Mouse (Mus musculus): Measurements from ENCODE around the gene Avil. TPM values are rescaled to one million over a fixed set of nuclear protein-coding genes. Genes with fewer than 3 reads are reported as not detected.

Avil gene
- polyA plus RNA-seq, 1 experiment from 2014 or later = 0.08 TPM

DNA sequence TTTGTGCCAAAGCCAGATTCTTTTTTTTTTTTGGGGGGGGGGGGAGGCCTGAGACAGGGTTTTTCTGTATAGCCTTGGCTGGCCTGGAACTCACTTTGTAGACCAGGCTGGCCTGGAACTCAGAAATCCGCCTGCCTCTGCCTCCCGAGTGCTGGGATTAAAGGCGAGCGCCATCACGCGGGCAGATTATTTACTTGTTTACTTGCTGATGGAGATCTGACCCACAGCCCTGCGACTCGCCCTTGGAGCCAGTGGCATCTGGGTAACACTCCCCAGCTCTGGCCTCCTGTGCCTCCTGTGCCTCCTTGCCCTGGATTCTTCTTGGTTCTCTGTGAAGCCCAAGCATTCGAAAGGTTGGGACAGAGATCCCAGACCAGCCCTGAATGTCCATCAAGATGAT lies 14.9 kb upstream of the Avil start:
- H3K9ac ChIP-seq (ENCODE audit: low read length) = no peak overlapping the region
- H3K9me3 ChIP-seq (ENCODE audit: control insufficient read depth, low read length) = no peaks in the 10 kb centered on the region
- no peak overlapping the region for H3K4me3 ChIP-seq (ENCODE audit: low read depth, low read length)
- H3K36me3 ChIP-seq (ENCODE audit: control insufficient read depth, insufficient read depth, low read length) = no peaks in the 10 kb centered on the region
- 95% methylated on average over 9 of the region's 9 CpGs for WGBS
- DNase-seq (ENCODE audit: low spot score) (no peak), ATAC-seq (replicated peaks; ENCODE audit: low FRiP score) (no peak)
- peaks cover 42% of the 10 kb centered on the region for H3K4me1 ChIP-seq (replicated peaks; ENCODE audit: control insufficient read depth, insufficient read depth, low read length)
- H3K27me3 ChIP-seq (ENCODE audit: control insufficient read depth, insufficient read depth, low read length) = no peaks in the 10 kb centered on the region
- H3K27ac ChIP-seq (ENCODE audit: low read depth, low read length) = no peak overlapping the region
- H3K4me2 ChIP-seq (ENCODE audit: low read depth, low read length, severe bottlenecking) = no peak overlapping the region

DNA sequence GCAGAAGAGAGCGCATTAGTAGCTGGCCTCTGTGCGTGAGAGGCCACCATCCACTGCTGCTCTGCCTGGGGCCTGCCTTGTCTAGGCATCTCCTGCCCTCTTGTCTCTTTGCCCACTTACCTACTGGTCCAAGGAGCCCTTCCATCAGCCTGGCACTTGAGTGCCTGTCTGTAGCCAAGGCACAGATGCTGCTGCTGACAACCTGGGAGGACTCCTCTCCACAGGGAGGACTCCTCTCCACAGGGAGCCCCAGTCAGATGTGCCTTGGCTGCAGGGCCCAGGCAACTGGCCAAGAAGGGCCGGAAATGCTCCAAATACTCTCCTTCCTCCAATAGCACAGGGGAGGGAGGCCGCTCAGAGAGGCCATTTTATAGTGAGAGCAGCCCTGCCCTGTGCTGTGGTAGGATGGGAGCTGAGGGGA lies 14.0 kb upstream of the Avil start:
- H3K36me3 ChIP-seq (ENCODE audit: control insufficient read depth, insufficient read depth, low read length) = no peaks in the 10 kb centered on the region
- H3K9me3 ChIP-seq (ENCODE audit: control insufficient read depth, low read length) = no peaks in the 10 kb centered on the region
- no peak overlapping the region for H3K4me2 ChIP-seq (ENCODE audit: low read depth, low read length, severe bottlenecking)
- H3K27me3 ChIP-seq (ENCODE audit: control insufficient read depth, insufficient read depth, low read length) = no peaks in the 10 kb centered on the region
- H3K9ac ChIP-seq (ENCODE audit: low read length) = no peak overlapping the region
- DNase-seq (ENCODE audit: low spot score) (no peak), ATAC-seq (replicated peaks; ENCODE audit: low FRiP score) (no peak)
- H3K27ac ChIP-seq (ENCODE audit: low read depth, low read length) = no peak overlapping the region
- H3K4me1 ChIP-seq (replicated peaks; ENCODE audit: control insufficient read depth, insufficient read depth, low read length) = peaks cover 32% of the 10 kb centered on the region
- WGBS = 71% methylated on average over 4 of the region's 4 CpGs
- no peak overlapping the region for H3K4me3 ChIP-seq (ENCODE audit: low read depth, low read length)

DNA sequence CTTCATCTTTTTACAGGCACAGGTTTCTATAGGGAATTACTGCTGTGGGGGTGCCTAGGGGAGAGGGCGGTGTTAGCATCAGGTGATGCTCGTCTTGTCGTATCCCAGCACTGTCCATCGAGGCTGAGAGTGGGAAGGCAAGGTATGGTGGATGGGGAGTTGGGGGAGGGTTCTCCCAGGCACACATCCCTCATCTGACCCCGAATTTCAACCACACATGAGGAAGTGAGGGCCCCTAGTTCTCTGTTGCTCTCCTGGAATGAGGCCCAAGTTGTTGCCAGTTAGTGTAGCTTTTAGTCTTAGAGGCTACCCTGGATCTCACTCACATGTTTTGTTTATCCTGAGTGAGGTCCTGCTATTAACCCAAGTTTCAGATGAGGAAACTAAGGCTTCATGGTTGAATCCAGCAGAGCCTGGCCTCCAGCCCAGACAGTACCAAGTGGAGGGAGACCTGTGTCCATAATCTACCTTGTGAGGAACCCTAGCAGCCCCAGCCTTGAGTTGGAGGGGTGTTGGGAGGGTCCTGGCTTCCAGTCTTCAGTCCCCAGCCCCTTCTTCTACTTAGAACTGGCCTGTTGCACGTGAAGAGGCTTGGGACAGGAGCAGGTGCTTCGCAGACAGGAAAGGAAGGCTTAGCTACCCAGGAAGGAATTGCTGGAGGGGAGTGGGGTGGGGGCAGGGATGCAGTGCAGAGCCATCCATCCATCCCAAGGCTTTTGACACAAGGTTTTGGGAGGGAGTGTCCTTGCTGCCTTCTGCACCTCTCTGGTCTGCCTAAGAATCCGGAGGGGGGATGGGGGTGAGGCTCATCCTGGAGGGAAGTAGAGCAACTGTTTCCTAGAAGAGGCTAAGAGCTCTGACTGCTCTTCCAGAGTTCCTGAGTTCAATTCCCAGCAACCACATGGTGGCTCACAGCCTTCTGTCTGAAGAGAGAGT lies 13.1 kb upstream of the Avil start:
- H3K27ac ChIP-seq (ENCODE audit: low read depth, low read length) = no peak overlapping the region
- H3K9ac ChIP-seq (ENCODE audit: low read length) = no peak overlapping the region
- no peaks in the 10 kb centered on the region for H3K27me3 ChIP-seq (ENCODE audit: control insufficient read depth, insufficient read depth, low read length)
- H3K36me3 ChIP-seq (ENCODE audit: control insufficient read depth, insufficient read depth, low read length) = no peaks in the 10 kb centered on the region; the same call in 1 of the 2 replicates
- H3K9me3 ChIP-seq (ENCODE audit: control insufficient read depth, low read length) = no peaks in the 10 kb centered on the region
- DNase-seq (ENCODE audit: low spot score) = no peak
- H3K4me1 ChIP-seq (replicated peaks; ENCODE audit: control insufficient read depth, insufficient read depth, low read length) = peaks cover 23% of the 10 kb centered on the region; the same call in 1 of the 2 replicates
- H3K4me2 ChIP-seq (ENCODE audit: low read depth, low read length, severe bottlenecking) = no peak overlapping the region
- no peak for ATAC-seq (replicated peaks; ENCODE audit: low FRiP score)
- 63% methylated on average over 8 of the region's 8 CpGs for WGBS
- no peak overlapping the region for H3K4me3 ChIP-seq (ENCODE audit: low read depth, low read length)

DNA sequence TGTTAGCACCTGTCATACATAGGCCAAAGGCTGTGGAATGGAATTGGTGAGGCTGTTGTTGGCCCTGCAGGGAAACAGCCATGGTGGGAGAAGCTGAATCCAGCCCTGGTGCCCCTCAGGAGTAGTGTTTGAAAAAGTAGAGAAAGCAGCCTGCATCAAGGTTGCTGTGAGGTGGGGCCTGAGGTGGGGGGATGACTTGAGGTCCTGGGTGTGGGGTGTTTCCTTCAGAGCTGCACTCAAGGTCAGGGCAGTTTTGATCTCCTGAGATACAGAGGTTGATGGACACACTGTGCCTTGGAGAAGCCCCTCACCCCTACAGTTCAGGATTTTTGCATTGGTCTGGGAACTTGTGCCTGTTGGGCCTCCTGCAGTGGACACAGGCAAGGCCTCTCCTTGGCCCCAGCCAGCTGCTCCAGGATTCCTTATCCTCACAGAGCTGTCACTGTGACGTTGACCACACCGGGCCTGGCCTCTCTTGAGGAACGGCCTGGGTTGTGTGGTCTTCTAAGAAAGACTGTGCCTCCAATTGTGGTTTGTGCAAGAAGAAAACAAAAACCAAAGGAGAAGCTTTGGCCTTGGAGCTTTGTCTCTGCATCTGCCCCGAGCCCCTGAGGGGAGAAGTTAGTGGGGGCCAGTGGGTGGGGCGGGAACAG lies 11.9 kb upstream of the Avil start:
- Histone ChIP-seq H3K36me3 (ENCODE audit: control insufficient read depth, insufficient read depth, low read length) (peaks cover 5% of the 10 kb centered on the region; the same call in 1 of the 2 replicates), H3K27me3 (ENCODE audit: control insufficient read depth, insufficient read depth, low read length) (no peaks in the 10 kb centered on the region), H3K9ac (ENCODE audit: low read length) (no peak overlapping the region), H3K4me1 (replicated peaks; ENCODE audit: control insufficient read depth, insufficient read depth, low read length) (peaks cover 20% of the 10 kb centered on the region; the same call in 1 of the 2 replicates), H3K4me2 (ENCODE audit: low read depth, low read length, severe bottlenecking) (no peak overlapping the region), H3K9me3 (ENCODE audit: control insufficient read depth, low read length) (no peaks in the 10 kb centered on the region), H3K4me3 (ENCODE audit: low read depth, low read length) (no peak overlapping the region), H3K27ac (ENCODE audit: low read depth, low read length) (no peak overlapping the region)
- ATAC-seq (replicated peaks; ENCODE audit: low FRiP score) (no peak), DNase-seq (ENCODE audit: low spot score) (no peak)
- 66% methylated on average over 5 of the region's 5 CpGs for WGBS

DNA sequence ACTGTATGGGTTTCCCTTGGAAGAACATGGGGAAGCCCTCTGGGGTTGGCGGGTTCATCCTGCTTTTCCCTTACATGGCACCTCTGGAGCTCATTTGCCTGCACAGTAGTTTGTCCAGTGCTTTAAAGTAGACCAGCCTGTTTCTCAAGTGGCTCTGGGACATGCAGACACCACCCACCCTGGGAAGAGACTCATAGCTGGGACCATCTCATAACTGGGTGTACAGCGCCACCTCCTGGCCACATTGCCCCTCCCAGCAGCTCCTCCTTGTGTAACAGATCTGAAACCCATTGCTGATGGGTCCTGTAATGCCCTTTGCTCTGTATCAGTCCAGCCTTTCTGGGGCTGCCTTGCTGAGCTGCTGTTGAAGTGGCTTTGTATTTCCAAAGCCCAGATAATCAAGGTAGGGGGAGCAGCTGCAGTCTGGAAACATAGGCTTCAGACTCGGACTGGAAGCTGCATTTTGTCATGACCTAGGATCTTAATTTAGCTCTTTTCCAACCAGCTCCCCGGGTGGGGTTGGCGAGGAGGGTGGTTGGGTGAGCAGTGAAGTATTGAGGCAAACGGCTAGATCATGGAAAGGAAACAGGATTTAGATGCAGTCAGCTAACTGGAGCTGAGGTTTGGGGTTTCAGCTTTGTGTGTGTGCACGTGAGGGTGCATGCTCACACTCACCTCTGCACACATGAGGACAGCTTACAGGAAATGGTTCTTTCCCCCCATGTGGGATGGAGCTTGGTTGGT lies 10.0 kb upstream of the Avil start:
- 69% methylated on average over 7 of the region's 7 CpGs for WGBS
- Histone ChIP-seq H3K36me3 (ENCODE audit: control insufficient read depth, insufficient read depth, low read length) (peaks cover 15% of the 10 kb centered on the region), H3K9me3 (ENCODE audit: control insufficient read depth, low read length) (no peaks in the 10 kb centered on the region), H3K27ac (ENCODE audit: low read depth, low read length) (no peak overlapping the region), H3K27me3 (ENCODE audit: control insufficient read depth, insufficient read depth, low read length) (no peaks in the 10 kb centered on the region), H3K4me3 (ENCODE audit: low read depth, low read length) (no peak overlapping the region), H3K4me1 (replicated peaks; ENCODE audit: control insufficient read depth, insufficient read depth, low read length) (peaks cover 9% of the 10 kb centered on the region; the same call in 1 of the 2 replicates), H3K4me2 (ENCODE audit: low read depth, low read length, severe bottlenecking) (no peak overlapping the region), H3K9ac (ENCODE audit: low read length) (no peak overlapping the region)
- DNase-seq (ENCODE audit: low spot score) = peak; percentile 94
- peak; percentile 81 for ATAC-seq (replicated peaks; ENCODE audit: low FRiP score)

DNA sequence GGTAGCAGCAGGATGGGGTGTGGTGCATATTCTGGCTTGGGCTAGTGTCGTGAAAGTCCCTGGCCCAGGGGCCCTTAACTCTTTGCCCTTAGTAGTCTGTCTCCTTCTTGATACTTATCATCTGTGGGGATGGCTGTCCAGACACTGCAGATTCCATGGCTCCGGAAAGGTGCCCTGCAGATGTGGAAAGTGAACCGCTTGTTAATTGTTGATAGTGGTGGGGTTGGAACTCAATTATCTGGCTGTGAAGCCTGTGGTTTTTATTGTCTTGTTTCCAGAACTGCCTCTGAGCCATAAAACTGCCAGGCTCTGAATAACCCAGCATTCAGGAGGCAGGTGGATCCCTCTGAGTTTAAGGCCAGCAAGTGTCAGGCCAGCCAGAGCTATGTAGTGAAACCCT lies 8.8 kb upstream of the Avil start:
- WGBS = 88% methylated on average over 3 of the region's 3 CpGs
- no peak for DNase-seq (ENCODE audit: low spot score)
- H3K9ac ChIP-seq (ENCODE audit: low read length) = no peak overlapping the region
- H3K9me3 ChIP-seq (ENCODE audit: control insufficient read depth, low read length) = no peaks in the 10 kb centered on the region
- peaks cover 15% of the 10 kb centered on the region for H3K36me3 ChIP-seq (ENCODE audit: control insufficient read depth, insufficient read depth, low read length)
- no peak for ATAC-seq (replicated peaks; ENCODE audit: low FRiP score)
- H3K4me1 ChIP-seq (replicated peaks; ENCODE audit: control insufficient read depth, insufficient read depth, low read length) = peaks cover 5% of the 10 kb centered on the region; the same call in 1 of the 2 replicates
- no peak overlapping the region for H3K4me3 ChIP-seq (ENCODE audit: low read depth, low read length)
- no peak overlapping the region for H3K27ac ChIP-seq (ENCODE audit: low read depth, low read length)
- H3K27me3 ChIP-seq (ENCODE audit: control insufficient read depth, insufficient read depth, low read length) = no peaks in the 10 kb centered on the region
- no peak overlapping the region for H3K4me2 ChIP-seq (ENCODE audit: low read depth, low read length, severe bottlenecking)

DNA sequence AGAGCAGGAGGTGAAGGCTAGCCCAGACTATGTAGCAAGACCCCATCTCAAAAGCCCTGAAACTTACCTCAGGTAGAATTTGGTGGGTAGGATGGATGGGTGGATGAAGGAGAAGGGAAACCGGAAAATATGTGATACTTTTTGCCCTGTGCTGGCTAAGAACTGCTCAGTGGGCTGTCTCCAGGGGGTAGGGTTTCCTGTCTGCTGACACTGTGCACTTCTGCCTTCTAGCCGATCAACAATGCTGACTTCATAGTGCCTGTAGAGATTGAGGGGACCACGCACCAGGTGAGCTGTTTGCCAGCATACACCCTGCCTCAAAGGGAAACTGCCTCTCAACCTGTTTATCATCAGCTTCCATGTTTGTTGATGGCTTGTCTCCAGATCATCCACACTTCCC lies 6.9 kb upstream of the Avil start:
- no peaks in the 10 kb centered on the region for H3K9me3 ChIP-seq (ENCODE audit: control insufficient read depth, low read length)
- 0 out of 2 replicates have a peak, but pooled peaks cover 2% of the 10 kb centered on the region for H3K4me1 ChIP-seq (replicated peaks; ENCODE audit: control insufficient read depth, insufficient read depth, low read length)
- ATAC-seq (replicated peaks; ENCODE audit: low FRiP score) = no peak
- no peaks in the 10 kb centered on the region for H3K27me3 ChIP-seq (ENCODE audit: control insufficient read depth, insufficient read depth, low read length)
- H3K9ac ChIP-seq (ENCODE audit: low read length) = no peak overlapping the region
- no peak for DNase-seq (ENCODE audit: low spot score)
- H3K4me2 ChIP-seq (ENCODE audit: low read depth, low read length, severe bottlenecking) = no peak overlapping the region
- H3K36me3 ChIP-seq (ENCODE audit: control insufficient read depth, insufficient read depth, low read length) = peaks cover 17% of the 10 kb centered on the region
- H3K4me3 ChIP-seq (ENCODE audit: low read depth, low read length) = no peak overlapping the region
- WGBS = 95% methylated on average over 3 of the region's 3 CpGs
- H3K27ac ChIP-seq (ENCODE audit: low read depth, low read length) = no peak overlapping the region

DNA sequence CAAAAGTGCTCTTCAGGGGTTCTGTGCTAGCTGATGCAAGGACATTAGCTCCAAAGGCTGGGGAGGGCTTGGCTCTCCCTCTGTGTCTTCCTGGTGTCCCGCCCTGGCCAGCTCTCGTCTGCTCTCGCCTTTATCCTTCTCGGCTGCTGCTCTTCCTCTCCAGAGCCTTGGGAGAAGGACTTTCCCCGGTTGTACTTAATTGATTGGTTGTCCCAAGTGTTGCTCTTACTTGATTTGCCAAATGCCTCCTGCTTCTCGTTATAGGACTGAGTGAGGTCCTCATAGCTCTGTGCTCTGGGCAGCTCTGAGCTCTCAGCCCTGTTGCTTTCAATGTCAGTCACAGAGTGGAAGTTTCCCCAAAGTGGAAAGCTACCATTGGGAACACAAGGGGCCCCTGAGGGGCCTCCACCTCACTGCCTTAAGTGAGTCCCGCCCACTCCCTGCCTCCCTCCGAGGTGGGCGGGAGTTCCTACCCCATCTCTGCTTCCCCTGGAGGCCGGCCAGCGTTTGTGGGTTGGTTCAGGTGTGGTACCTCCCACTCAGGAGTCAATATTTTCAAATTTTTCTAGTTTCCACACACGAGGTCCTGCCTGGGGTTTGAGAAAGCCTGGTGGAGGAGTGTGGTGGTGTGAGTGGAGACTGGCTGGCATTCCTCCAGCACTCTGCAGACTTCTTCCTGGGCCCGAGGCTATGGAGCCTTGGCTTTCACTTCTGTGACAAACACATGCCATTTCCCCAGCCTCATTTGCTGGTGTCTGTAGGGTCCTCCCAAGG lies 3.0 kb upstream of the Avil start:
- Histone ChIP-seq H3K9me3 (ENCODE audit: control insufficient read depth, low read length) (no peaks in the 10 kb centered on the region), H3K4me2 (ENCODE audit: low read depth, low read length, severe bottlenecking) (no peak overlapping the region), H3K27ac (ENCODE audit: low read depth, low read length) (no peak overlapping the region), H3K4me3 (ENCODE audit: low read depth, low read length) (no peak overlapping the region), H3K36me3 (ENCODE audit: control insufficient read depth, insufficient read depth, low read length) (peaks cover 17% of the 10 kb centered on the region), H3K4me1 (replicated peaks; ENCODE audit: control insufficient read depth, insufficient read depth, low read length) (no peaks in the 10 kb centered on the region), H3K27me3 (ENCODE audit: control insufficient read depth, insufficient read depth, low read length) (no peaks in the 10 kb centered on the region), H3K9ac (ENCODE audit: low read length) (no peak overlapping the region)
- DNase-seq (ENCODE audit: low spot score) (no peak), ATAC-seq (replicated peaks; ENCODE audit: low FRiP score) (no peak)
- WGBS = 83% methylated on average over 13 of the region's 13 CpGs

Measured in forebrain, embryonic 11.5 days (tissue).